In the genomic region with DNA sequence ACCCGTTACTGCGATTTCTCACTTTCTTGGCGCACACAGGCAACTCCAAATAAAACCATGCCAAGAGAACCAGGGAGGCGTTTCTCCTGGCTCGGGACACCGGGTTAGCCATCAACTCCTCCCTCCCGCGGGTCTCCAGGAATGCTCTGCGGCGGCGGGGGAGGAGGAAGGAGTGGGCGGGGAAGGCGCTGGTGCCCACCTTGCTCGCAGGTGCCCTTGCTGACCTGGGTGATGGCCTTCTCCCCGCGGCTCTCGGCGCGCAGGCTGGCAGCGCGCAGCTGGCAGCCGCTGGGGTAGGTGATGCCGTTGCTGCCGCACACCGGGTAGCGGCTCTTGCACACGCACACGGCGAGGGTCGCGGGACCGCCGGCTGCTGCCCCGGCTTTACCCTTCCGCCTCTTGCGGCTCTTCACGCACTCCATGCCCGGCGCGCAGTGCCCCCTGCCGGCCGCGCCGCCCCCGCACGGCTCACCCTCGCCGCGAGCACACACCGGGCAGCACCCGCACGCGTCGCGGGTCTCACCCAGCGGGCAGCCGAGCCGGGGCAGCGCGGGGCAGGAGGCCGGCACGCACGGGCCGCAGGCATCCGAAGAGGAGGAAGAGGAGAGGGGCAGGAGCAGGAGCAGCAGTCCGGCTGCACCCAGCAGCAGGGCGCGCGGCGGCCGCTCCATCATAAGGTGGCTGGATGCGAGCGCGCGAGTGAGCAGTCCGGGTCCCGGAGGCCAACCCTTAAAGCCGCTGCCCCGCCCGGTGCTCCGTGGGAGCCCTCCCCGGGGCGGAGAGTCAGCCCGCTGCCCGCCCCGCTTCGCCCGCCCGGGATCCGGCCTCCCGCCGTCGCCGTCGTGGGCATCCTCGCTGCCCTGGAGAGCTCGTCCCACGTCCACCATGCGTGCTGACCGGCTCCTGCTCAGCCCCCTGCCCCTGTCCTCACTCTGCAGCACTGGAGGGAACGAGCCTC, we compare ENCODE assay signal across 8 mouse cellular contexts. TPM values are rescaled to one million over a fixed set of nuclear protein-coding genes. Genes with fewer than 3 reads are reported as not detected.
DNase-seq lines count a peak whose midpoint lies in the region; ATAC-seq and TF ChIP-seq lines count a peak whose summit lies in the region.

A gene (minus strand): TSS at position 701 of the 958 bp plus-strand sequence.

- WGBS in forebrain, embryonic 10.5 days, result 4% methylated on average over 99 of the region's 101 CpGs
- 4% methylated on average over 97 of the region's 101 CpGs for WGBS in heart, embryonic 12.5 days
- 4% methylated on average over 94 of the region's 101 CpGs for WGBS in kidney, embryonic 15.5 days
- 8% methylated on average over 72 of the region's 101 CpGs for WGBS in midbrain, postnatal 0 days
- 4% methylated on average over 96 of the region's 101 CpGs for WGBS in stomach, embryonic 15.5 days

- no peaks in the 10 kb centered on the region for H3K36me3 ChIP-seq in forebrain, embryonic 10.5 days (replicated peaks)
- H3K36me3 ChIP-seq in heart, embryonic 12.5 days, result no peaks in the 10 kb centered on the region
- H3K36me3 ChIP-seq in kidney, embryonic 15.5 days, result no peaks in the 10 kb centered on the region
- H3K36me3 ChIP-seq in midbrain, postnatal 0 days (ENCODE audit: insufficient read depth, low read length), result no peaks in the 10 kb centered on the region
- no peaks in the 10 kb centered on the region for H3K36me3 ChIP-seq in stomach, embryonic 15.5 days

- DNase-seq in spleen, adult 18-20 months, result peak; percentile 23 to 57
- DNase-seq in spleen, adult 12 weeks (ENCODE audit: low spot score), result no peak
- peak; percentile 69 for DNase-seq in forebrain, embryonic 10.5 days (ENCODE audit: extremely low spot score, low spot score)
- DNase-seq in liver, result peak; percentile 47
- peak; percentile 53 for DNase-seq in midbrain, postnatal 0 days (ENCODE audit: low spot score)

- peak; percentile 81 for ATAC-seq in heart, embryonic 12.5 days (ENCODE audit: insufficient number of reproducible peaks, low FRiP score)
- ATAC-seq in kidney, embryonic 15.5 days (replicated peaks; ENCODE audit: low FRiP score), result peak; percentile 95
- peak; percentile 93 for ATAC-seq in midbrain, postnatal 0 days (ENCODE audit: low FRiP score)
- peak; percentile 79 for ATAC-seq in stomach, embryonic 15.5 days (ENCODE audit: insufficient read depth, low FRiP score, low read depth)

- TF ChIP-seq CTCF in midbrain, postnatal 0 days (IDR thresholded peaks at IDR 0.05), result peak; percentile 65

- peaks cover 47% of the 10 kb centered on the region for H3K27me3 ChIP-seq in forebrain, embryonic 10.5 days (ENCODE audit: poor library complexity, severe bottlenecking)
- peaks cover 30% of the 10 kb centered on the region for H3K27me3 ChIP-seq in heart, embryonic 12.5 days (replicated peaks)
- no peaks in the 10 kb centered on the region for H3K27me3 ChIP-seq in kidney, embryonic 15.5 days
- peaks cover 3% of the 10 kb centered on the region; the same call in 1 of the 2 replicates for H3K27me3 ChIP-seq in midbrain, postnatal 0 days (ENCODE audit: insufficient read depth, low read length)
- H3K27me3 ChIP-seq in stomach, embryonic 15.5 days (replicated peaks), result no peaks in the 10 kb centered on the region

- peaks cover 10% of the 10 kb centered on the region for H3K4me1 ChIP-seq in forebrain, embryonic 10.5 days
- H3K4me1 ChIP-seq in heart, embryonic 12.5 days (replicated peaks), result peaks cover 16% of the 10 kb centered on the region
- peaks cover 33% of the 10 kb centered on the region for H3K4me1 ChIP-seq in kidney, embryonic 15.5 days
- no peaks in the 10 kb centered on the region for H3K4me1 ChIP-seq in midbrain, postnatal 0 days (ENCODE audit: insufficient read depth, low read length)
- peaks cover 7% of the 10 kb centered on the region; the same call in 1 of the 2 replicates for H3K4me1 ChIP-seq in stomach, embryonic 15.5 days

- H3K9ac ChIP-seq in heart, embryonic 12.5 days, result peak within 1 kb of the TSS; percentile 73
- peak within 1 kb of the TSS; percentile 62 for H3K9ac ChIP-seq in kidney, embryonic 15.5 days
- H3K9ac ChIP-seq in midbrain, postnatal 0 days (replicated peaks; ENCODE audit: low read length, poor library complexity, severe bottlenecking), result peak within 1 kb of the TSS; percentile 50
- peak within 1 kb of the TSS; percentile 74 for H3K9ac ChIP-seq in stomach, embryonic 15.5 days

- peak within 1 kb of the TSS; percentile 80 for H3K4me2 ChIP-seq in heart, embryonic 12.5 days
- H3K4me2 ChIP-seq in kidney, embryonic 15.5 days, result peak within 1 kb of the TSS; percentile 91
- H3K4me2 ChIP-seq in midbrain, postnatal 0 days (ENCODE audit: low read depth, low read length, poor library complexity, severe bottlenecking), result peak within 1 kb of the TSS; percentile 92
- H3K4me2 ChIP-seq in stomach, embryonic 15.5 days, result peak within 1 kb of the TSS; percentile 94

- H3K27ac ChIP-seq in forebrain, embryonic 10.5 days, result peak within 1 kb of the TSS; percentile 69
- H3K27ac ChIP-seq in heart, embryonic 12.5 days (ENCODE audit: poor library complexity, severe bottlenecking), result no peak within 1 kb of the TSS; the same call in 1 of the 2 replicates
- peak within 1 kb of the TSS; percentile 86 for H3K27ac ChIP-seq in kidney, embryonic 15.5 days
- H3K27ac ChIP-seq in midbrain, postnatal 0 days (ENCODE audit: low read depth, low read length), result no peak within 1 kb of the TSS
- peak within 1 kb of the TSS; percentile 87 for H3K27ac ChIP-seq in stomach, embryonic 15.5 days

- peaks cover 5% of the 10 kb centered on the region; the same call in 1 of the 2 replicates for H3K9me3 ChIP-seq in forebrain, embryonic 10.5 days
- H3K9me3 ChIP-seq in heart, embryonic 12.5 days (replicated peaks), result no peaks in the 10 kb centered on the region
- no peaks in the 10 kb centered on the region; the same call in 1 of the 2 replicates for H3K9me3 ChIP-seq in kidney, embryonic 15.5 days (replicated peaks)
- 0 out of 2 replicates have a peak, but pooled peaks cover 5% of the 10 kb centered on the region for H3K9me3 ChIP-seq in midbrain, postnatal 0 days (ENCODE audit: low read length)
- no peaks in the 10 kb centered on the region for H3K9me3 ChIP-seq in stomach, embryonic 15.5 days

- H3K4me3 ChIP-seq in forebrain, embryonic 10.5 days, result peak within 1 kb of the TSS; percentile 68
- H3K4me3 ChIP-seq in heart, embryonic 12.5 days, result peak within 1 kb of the TSS; percentile 71
- peak within 1 kb of the TSS; percentile 75 for H3K4me3 ChIP-seq in kidney, embryonic 15.5 days (replicated peaks)
- H3K4me3 ChIP-seq in midbrain, postnatal 0 days (ENCODE audit: low read depth, low read length), result peak within 1 kb of the TSS; percentile 65
- H3K4me3 ChIP-seq in stomach, embryonic 15.5 days (replicated peaks), result peak within 1 kb of the TSS; percentile 71

RNA-seq across cellular contexts. Expression of the gene that starts here (rescaled TPM):
- polyA plus RNA-seq in forebrain, embryonic 10.5 days (2016; fragmentation: Nextera tagmentation; extraction: Ambion mirVana), result 4.4 and 5.1 TPM in 2 replicates
- polyA plus RNA-seq in heart, embryonic 12.5 days (2016; fragmentation: Nextera tagmentation; extraction: Ambion mirVana), result 38.3 and 39.9 TPM in 2 replicates
- polyA plus RNA-seq in kidney, embryonic 15.5 days (2015; fragmentation: Nextera tagmentation; extraction: Ambion mirVana), result 343 and 354 TPM in 2 replicates
- total RNA-seq in midbrain, postnatal 0 days (2014; rRNA removed), result 44.6 and 45.9 TPM in 2 replicates
- polyA plus RNA-seq in midbrain, postnatal 0 days (2015; fragmentation: Nextera tagmentation; extraction: Ambion mirVana), result 77.3 and 81.3 TPM in 2 replicates
- 146 and 174 TPM in 2 replicates for polyA plus RNA-seq in stomach, embryonic 15.5 days (2015; fragmentation: Nextera tagmentation; extraction: Ambion mirVana)

Comparison
In these comparisons a context has a peak if more than half of its experiments do, and no peak if none do; other contexts are left out.
1. H3K27ac ChIP-seq: peak in forebrain, embryonic 10.5 days (single experiment), kidney, embryonic 15.5 days (single experiment) and stomach, embryonic 15.5 days (single experiment); none in heart, embryonic 12.5 days (single experiment) and midbrain, postnatal 0 days (single experiment).
2. Peak in every context shown above with its lines, with median percentiles within 50 percentile points of each other: H3K4me3 ChIP-seq, ATAC-seq, H3K4me2 ChIP-seq and H3K9ac ChIP-seq.